Mouse (Mus musculus) ES-E14 (cell line): ENCODE measurements around the gene Gm17606. TPM values are rescaled to one million over a fixed set of nuclear protein-coding genes. Genes with fewer than 3 reads are reported as not detected.
A peak's percentile ranks its signal among the peaks of the same experiment; 100 is the strongest.

Experiments
- DNase-seq: peaks from one replicate; pipeline ENCODE4 v3.0.0-alpha.2; 2013; ENCODE audit warnings: low read depth, low spot score
- H3K27ac ChIP-seq: 2 replicates; pipeline ENCODE4 v1.5.1; 2012; ENCODE audit warnings: low read depth, mild to moderate bottlenecking, low read length, moderate library complexity, mixed read lengths; ENCODE audit not compliant: poor library complexity, insufficient read depth, severe bottlenecking
- H3K36me3 ChIP-seq: 2 replicates; pipeline ENCODE4 v1.6.1; 2012; ENCODE audit warnings: mild to moderate bottlenecking, low read length, moderate library complexity, mixed read lengths; ENCODE audit not compliant: control insufficient read depth, poor library complexity, insufficient read depth, severe bottlenecking
- H3K4me1 ChIP-seq, 2 experiments: fragments of 150-350 bp in 1 of 2; sonication (generic) in 1 of 2; 2 replicates each; pipeline ENCODE4 v1.6.1; 2012; ENCODE audit warnings: low read length in 2 of 2, mild to moderate bottlenecking in 1 of 2, mixed read lengths in 1 of 2; ENCODE audit not compliant: control insufficient read depth in 2 of 2, insufficient read depth in 2 of 2, poor library complexity in 1 of 2
- H3K4me3 ChIP-seq, 2 experiments: fragments of 150-350 bp in 1 of 2; sonication (generic) in 1 of 2; 2 replicates each; pipeline ENCODE4 v1.5.1; 2012; ENCODE audit warnings: low read length in 2 of 2, low read depth in 1 of 2, mild to moderate bottlenecking in 1 of 2, mixed read lengths in 1 of 2; ENCODE audit not compliant: insufficient read depth in 1 of 2, poor library complexity in 1 of 2, severe bottlenecking in 1 of 2
- H3K9ac ChIP-seq: 2 replicates; pipeline ENCODE4 v1.6.1; 2012; ENCODE audit warnings: low read depth, mild to moderate bottlenecking, low read length, mixed read lengths; ENCODE audit not compliant: poor library complexity, insufficient read depth, severe bottlenecking
- H3K9me3 ChIP-seq: fragments of 150-350 bp; sonication (generic); 2 replicates; pipeline ENCODE4 v1.6.1; 2012; ENCODE audit warnings: low read depth, mild to moderate bottlenecking, low read length; ENCODE audit not compliant: control insufficient read depth, insufficient read depth
- CHD2 ChIP-seq: IDR thresholded peaks from 2 replicates; pipeline ENCODE4 v1.6.1; 2014; ENCODE audit warnings: mild to moderate bottlenecking, low read depth, low read length, inconsistent platforms
- HCFC1 ChIP-seq: IDR thresholded peaks from 2 replicates; pipeline ENCODE4 v1.6.1; 2012; ENCODE audit warnings: low read length, inconsistent platforms, borderline replicate concordance; ENCODE audit not compliant: insufficient read depth
- MAFK ChIP-seq: IDR thresholded peaks from 2 replicates; pipeline ENCODE4 v1.6.1; 2014; ENCODE audit warnings: mild to moderate bottlenecking, low read depth, low read length, inconsistent platforms; ENCODE audit not compliant: insufficient read depth
- ZC3H11A ChIP-seq: IDR thresholded peaks from 2 replicates; pipeline ENCODE4 v1.6.1; 2012; ENCODE audit warnings: low read depth, mild to moderate bottlenecking, inconsistent platforms, low read length, borderline replicate concordance
- ZNF384 ChIP-seq: IDR thresholded peaks from 2 replicates; pipeline ENCODE4 v1.6.1; 2012; ENCODE audit warnings: low read depth, low read length, inconsistent platforms
- in situ Hi-C, 2 experiments: fragments of 600-800 bp; cut with MboI; formaldehyde crosslinking; loops; one replicate each; pipeline ENCODE4 v1.15.1; 2025; ENCODE audit warnings: low sequenced_read_pairs in 2 of 2, inconsistent platforms in 1 of 2; ENCODE audit not compliant: unreplicated experiment in 2 of 2
- total RNA-seq: library from RNA; depleted of rRNA; stranded (reverse); fragments of 300-350 nt; gene quantifications from 2 replicates; pipeline ENCODE4 v1.2.3, GENCODE M21; 2012

The Gm17606 gene
- total RNA-seq, 1 experiment: not detected

DNA sequence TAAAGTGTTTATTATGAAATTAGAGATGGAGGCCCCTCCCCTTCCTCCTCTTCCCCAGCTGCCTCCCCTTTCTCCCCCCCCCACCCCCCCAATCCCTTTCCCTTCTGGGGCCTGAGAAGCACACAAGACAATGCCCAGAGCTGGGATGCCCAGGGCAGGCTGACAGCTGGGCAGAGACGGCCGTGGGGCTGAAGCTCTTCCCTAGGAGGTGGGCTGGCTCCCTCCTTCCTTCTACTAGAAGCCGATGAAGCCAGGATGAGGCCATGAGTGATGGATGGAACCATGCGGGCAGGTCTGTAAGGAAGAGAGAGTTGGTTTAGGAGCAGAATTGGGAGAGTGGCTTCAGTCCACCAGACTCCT, 9.5 kb upstream of the Gm17606 start:
- in situ Hi-C loops: loop anchor here in 1 of 2 experiments (25.0 kb wide), 1 partner anchor 569 kb away; no protein-coding TSS in a partner anchor
- TF ChIP-seq ZC3H11A (no peak), CHD2 (no peak), HCFC1 (no peak), MAFK (no peak), ZNF384 (no peak)
- H3K36me3 ChIP-seq: peaks cover 4% of the 10 kb centered on the region; the same call in 1 of the 2 replicates
- H3K9me3 ChIP-seq: no peaks in the 10 kb centered on the region
- H3K27ac ChIP-seq: no peak overlapping the region
- H3K9ac ChIP-seq: no peak overlapping the region
- H3K4me3 ChIP-seq: peak overlapping the region in 1 of 2 experiments; percentile 84; a peak in 1 of 4 replicates
- peaks cover 0 to 6% of the 10 kb centered on the region in 2 experiments; a peak in 1 of 4 replicates for H3K4me1 ChIP-seq
- no peak for DNase-seq

DNA sequence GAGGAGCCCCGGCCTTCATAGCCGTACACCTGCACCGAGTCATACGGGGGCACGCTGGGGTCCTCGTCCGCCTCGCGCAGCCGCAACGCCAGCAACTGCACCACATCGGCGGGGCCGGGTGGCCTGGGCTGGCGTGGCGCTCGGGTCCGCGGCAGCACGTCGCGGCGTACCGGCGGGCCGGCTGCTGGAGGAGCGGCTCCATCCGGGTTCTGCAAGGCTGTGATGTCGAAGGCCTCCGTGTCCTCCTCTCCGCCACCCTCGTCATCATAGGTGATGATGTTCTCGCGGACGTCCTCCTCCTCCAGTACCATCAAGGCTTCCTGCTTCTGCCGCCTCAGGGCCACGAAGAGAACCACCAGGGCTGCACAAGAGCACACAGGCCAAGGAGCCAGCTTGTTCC, 8.5 kb upstream of the Gm17606 start:
- Histone ChIP-seq H3K36me3 (peaks cover 4% of the 10 kb centered on the region; the same call in 1 of the 2 replicates), H3K4me3 (peak overlapping the region; percentile 66 to 84), H3K4me1 (peaks cover 0 to 10% of the 10 kb centered on the region in 2 experiments; a peak in 1 of 4 replicates), H3K27ac (no peak overlapping the region), H3K9me3 (no peaks in the 10 kb centered on the region), H3K9ac (peak overlapping the region; percentile 73)
- no peak for DNase-seq
- in situ Hi-C loops: loop anchor here in 1 of 2 experiments (25.0 kb wide), 1 partner anchor 570 kb away; no protein-coding TSS in a partner anchor
- TF ChIP-seq CHD2 (no peak), ZC3H11A (no peak), ZNF384 (no peak), HCFC1 (peak; percentile 24; the same call in 1 of the 2 replicates), MAFK (no peak)

DNA sequence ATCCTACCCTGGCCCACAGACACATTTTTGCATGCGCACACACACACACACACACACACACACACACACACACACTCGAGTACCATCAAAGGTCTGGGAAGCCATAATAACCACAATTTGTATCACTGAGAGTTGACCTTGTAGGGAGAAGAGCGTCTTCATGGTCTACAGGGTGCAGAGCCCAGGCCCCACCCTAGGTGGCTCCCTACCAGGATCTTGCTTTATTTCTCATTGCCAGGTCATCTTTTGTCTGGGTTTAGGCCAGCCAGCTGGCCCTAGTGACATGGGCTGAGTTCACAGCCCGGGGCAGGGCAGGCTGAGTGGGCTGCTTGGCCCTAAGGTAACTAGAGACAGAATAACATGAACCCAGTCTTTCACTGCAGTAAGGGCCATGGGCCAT, 6.6 kb upstream of the Gm17606 start:
- peaks cover 4% of the 10 kb centered on the region; the same call in 1 of the 2 replicates for H3K36me3 ChIP-seq
- no peak overlapping the region for H3K27ac ChIP-seq
- no peak for DNase-seq
- no peaks in the 10 kb centered on the region for H3K9me3 ChIP-seq
- no peak overlapping the region for H3K9ac ChIP-seq
- TF ChIP-seq ZC3H11A (no peak), CHD2 (no peak), HCFC1 (no peak), ZNF384 (no peak), MAFK (no peak)
- H3K4me3 ChIP-seq: no peak overlapping the region
- in situ Hi-C loops: loop anchor here in 1 of 2 experiments (25.0 kb wide), 1 partner anchor 572 kb away; no protein-coding TSS in a partner anchor
- peaks cover 0 to 11% of the 10 kb centered on the region in 2 experiments; a peak in 1 of 4 replicates for H3K4me1 ChIP-seq

DNA sequence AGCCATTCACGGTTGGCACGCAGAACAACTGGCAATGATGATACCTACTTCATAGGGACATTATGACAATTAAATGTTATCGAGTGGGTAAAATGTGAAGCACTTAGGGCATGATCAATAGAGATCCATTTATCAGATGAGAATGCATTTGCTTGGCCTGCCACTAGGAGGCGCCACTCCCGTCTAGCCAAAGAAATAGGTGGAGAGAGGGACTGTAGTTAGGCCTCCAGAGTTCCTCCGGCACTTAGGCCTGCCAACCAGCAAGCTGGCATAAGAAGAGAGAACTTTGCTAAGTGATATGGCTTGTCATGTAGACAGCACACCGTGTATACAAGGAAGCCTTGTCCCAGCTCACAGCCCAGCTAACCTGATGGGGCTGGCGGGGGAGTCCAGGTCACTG, 3.8 kb upstream of the Gm17606 start:
- Histone ChIP-seq H3K36me3 (peaks cover 4% of the 10 kb centered on the region; the same call in 1 of the 2 replicates), H3K9ac (peak overlapping the region; percentile 12; the same call in 1 of the 2 replicates), H3K4me1 (peaks cover 0 to 9% of the 10 kb centered on the region in 2 experiments; a peak in 1 of 4 replicates), H3K9me3 (no peaks in the 10 kb centered on the region), H3K27ac (no peak overlapping the region), H3K4me3 (no peak overlapping the region)
- in situ Hi-C loops: loop anchor here in 1 of 2 experiments (25.0 kb wide), 1 partner anchor 575 kb away; no protein-coding TSS in a partner anchor
- peak; percentile 58 for DNase-seq
- TF ChIP-seq ZC3H11A (no peak), MAFK (no peak), CHD2 (no peak), HCFC1 (no peak), ZNF384 (no peak)

DNA sequence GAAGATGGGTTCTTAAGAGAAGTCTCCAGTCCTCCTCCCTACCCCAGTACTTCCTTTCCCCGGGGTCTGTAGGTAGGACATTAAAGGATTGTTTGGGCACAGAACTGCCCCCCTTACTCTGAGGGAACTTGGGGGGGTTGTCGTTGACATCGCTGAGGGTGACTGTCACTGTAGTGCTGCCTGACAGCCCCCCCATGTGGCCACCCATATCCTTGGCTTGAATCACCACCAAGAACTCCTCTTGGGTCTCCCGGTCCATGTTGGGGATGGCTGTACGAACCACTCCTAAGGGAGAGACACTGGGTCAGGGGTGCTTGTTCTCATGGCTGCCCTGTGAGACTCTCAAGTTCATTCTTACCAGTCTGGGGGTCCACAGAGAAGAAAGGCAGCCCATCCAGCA, 2.5 kb upstream of the Gm17606 start:
- in situ Hi-C loops: loop anchor here in 1 of 2 experiments (25.0 kb wide), 1 partner anchor 576 kb away; no protein-coding TSS in a partner anchor
- H3K4me1 ChIP-seq: peaks cover 0 to 7% of the 10 kb centered on the region in 2 experiments; a peak in 1 of 4 replicates
- H3K36me3 ChIP-seq: peaks cover 11% of the 10 kb centered on the region
- H3K27ac ChIP-seq: no peak overlapping the region
- H3K9me3 ChIP-seq: no peaks in the 10 kb centered on the region
- no peak overlapping the region for H3K4me3 ChIP-seq
- H3K9ac ChIP-seq: no peak overlapping the region
- no peak for DNase-seq
- no peak for TF ChIP-seq CHD2
- no peak for TF ChIP-seq MAFK
- TF ChIP-seq HCFC1: no peak
- TF ChIP-seq ZNF384: no peak
- TF ChIP-seq ZC3H11A: no peak
